Mouse (Mus musculus) spleen, postnatal 14 days (tissue): ENCODE results near the gene Hdac1.

Experiments
- DNase-seq, 2 experiments: peaks; one replicate each; pipeline ENCODE4 v3.0.0; 2021 to 2022; ENCODE audit warnings: low spot score in 2 of 2

Hdac1 gene

GRCm38 (mm10) chr4:129476047-129476446 is 66.5 kb downstream of the Hdac1 start:
- DNase-seq = no peak
